Mouse (Mus musculus): ENCODE measurements at regions not wholly inside any gene's neighbourhood (a gene's known extent, or its start where the extent isn't known, plus 50 kb on each side); places are given as distances from the start of the nearest gene placed in this dataset.

DNA sequence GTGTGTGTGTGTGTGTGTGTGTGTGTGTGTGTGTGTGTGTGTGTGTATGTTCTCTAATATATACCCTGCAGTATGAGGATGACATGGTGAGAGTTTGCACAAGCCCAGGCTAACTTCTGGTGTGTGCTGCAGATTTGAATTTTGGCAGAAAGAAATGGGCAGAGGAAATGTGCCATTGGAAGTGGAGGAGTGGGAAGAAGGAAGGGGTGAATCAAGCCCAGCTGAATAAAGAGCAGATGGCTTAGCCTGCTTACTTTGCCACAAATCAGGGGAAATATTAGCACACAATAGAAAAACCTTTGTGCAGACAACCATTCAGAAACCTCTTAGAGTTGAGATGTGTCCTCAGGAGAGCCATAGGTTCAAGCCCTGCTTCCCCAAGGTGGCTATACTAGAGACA is 228.1 kb upstream of the Rgma start:
- Histone ChIP-seq H3K4me1 (peaks cover 18% of the 10 kb centered on the region), H3K9ac (no peak overlapping the region), H3K27me3 (no peaks in the 10 kb centered on the region), H3K27ac (replicated peaks) (no peak overlapping the region), H3K4me2 (replicated peaks) (no peak overlapping the region), H3K4me3 (replicated peaks) (no peak overlapping the region), H3K36me3 (no peaks in the 10 kb centered on the region), H3K9me3 (replicated peaks) (no peaks in the 10 kb centered on the region)
- no peak for ATAC-seq (ENCODE audit: insufficient number of reproducible peaks, low FRiP score, low TSS enrichment, low read depth)

DNA sequence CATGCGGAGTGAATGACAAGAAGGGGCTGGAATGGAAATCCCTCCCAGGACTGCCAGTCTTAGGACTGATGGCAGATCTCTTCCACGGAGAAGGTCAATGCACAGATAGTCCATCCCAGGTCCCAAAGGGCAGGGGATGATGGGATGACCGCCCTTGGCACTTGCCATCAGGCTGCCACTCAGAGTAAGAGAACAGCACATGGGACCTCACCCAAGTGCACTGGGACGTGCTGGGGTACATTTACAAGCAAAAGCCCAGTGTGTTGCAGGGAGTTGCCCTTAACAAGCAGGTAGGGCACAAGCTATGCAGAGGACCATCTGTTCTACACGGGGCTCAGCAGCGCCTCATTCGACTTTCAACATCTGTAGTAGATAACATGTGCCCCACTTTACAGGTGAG is 224.9 kb upstream of the Rgma start:
- H3K9ac ChIP-seq: no peak overlapping the region
- no peaks in the 10 kb centered on the region for H3K9me3 ChIP-seq (replicated peaks)
- no peak overlapping the region for H3K4me3 ChIP-seq (replicated peaks)
- H3K36me3 ChIP-seq: no peaks in the 10 kb centered on the region
- H3K27ac ChIP-seq (replicated peaks): no peak overlapping the region
- no peaks in the 10 kb centered on the region for H3K27me3 ChIP-seq
- peaks cover 24% of the 10 kb centered on the region for H3K4me1 ChIP-seq
- ATAC-seq (ENCODE audit: insufficient number of reproducible peaks, low FRiP score, low TSS enrichment, low read depth): no peak
- no peak overlapping the region for H3K4me2 ChIP-seq (replicated peaks)
- WGBS: 70% methylated on average over 7 of the region's 7 CpGs

DNA sequence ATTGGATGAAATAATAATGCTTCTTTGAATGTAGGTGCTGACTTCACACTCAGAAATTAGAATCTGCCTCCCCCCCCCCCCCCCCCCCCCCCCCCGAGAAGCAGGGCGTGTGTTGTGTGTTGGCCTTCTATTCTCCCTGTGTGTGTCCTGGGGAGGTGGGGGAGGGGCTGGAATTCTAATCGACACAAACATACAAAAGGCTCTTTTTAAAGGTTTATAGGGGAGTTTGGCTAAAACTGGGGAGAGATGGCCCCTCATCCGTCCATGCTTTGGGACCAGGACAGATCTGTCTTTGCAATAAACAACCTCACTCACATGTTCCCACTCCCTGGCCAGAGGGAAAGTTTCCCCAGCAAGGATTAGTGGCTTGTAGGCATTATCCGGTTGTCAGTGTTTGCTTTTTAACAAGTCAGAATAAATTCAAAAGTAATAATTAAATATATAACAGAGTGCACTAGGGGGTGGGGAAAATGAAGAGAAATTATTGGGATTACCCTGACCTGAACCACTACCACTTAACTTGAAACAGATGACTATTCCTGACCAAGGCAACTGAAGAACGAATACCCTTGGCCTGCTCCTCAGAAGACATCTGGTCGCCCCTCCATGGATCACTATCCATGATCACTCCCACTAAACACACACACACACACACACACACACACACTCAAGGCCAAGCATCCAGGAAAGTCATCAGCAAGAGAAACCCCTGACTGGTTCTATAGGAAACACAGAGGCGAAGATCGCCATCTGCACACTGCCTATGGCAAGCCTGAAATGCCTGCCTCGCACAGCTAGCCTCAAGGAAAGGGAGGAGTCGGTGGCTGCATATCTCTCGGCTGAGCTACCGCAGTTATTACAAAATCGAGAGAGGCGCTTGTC is 223.5 kb upstream of the Rgma start:
- Histone ChIP-seq H3K27ac (replicated peaks) (no peak overlapping the region), H3K27me3 (no peaks in the 10 kb centered on the region)
- WGBS: 24% methylated on average over 14 of the region's 15 CpGs

DNA sequence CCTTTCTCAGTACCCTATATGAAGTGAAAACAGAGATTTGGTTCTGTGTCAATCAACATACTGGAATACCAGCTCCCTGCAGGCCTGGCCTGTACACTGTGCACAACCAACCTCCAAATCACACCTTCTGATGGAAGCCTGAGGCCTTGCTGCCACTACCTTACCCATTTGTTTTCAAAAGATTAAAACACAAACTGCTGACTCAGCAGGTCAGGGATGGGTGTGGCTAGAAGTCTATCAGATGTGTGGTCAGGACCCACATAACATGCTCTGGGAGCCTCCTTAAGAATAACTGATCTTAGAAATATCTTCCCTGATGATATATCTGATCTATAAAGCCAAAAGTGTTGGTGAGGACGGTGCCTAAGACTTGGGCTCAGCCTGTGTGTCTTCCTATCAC is 221.6 kb upstream of the Rgma start:
- no peaks in the 10 kb centered on the region for H3K36me3 ChIP-seq
- H3K27ac ChIP-seq (replicated peaks): no peak overlapping the region
- H3K9me3 ChIP-seq (replicated peaks): no peaks in the 10 kb centered on the region
- no peak overlapping the region for H3K4me3 ChIP-seq (replicated peaks)
- H3K27me3 ChIP-seq: no peaks in the 10 kb centered on the region
- no peak overlapping the region for H3K9ac ChIP-seq
- 98% methylated on average over 1 of the region's 1 CpGs for WGBS
- peaks cover 24% of the 10 kb centered on the region for H3K4me1 ChIP-seq
- no peak overlapping the region for H3K4me2 ChIP-seq (replicated peaks)
- ATAC-seq (ENCODE audit: insufficient number of reproducible peaks, low FRiP score, low TSS enrichment, low read depth): no peak

More for the DNA sequence above, 223.5 kb upstream of the Rgma start:
- H3K4me1 ChIP-seq: peaks cover 24% of the 10 kb centered on the region
- H3K36me3 ChIP-seq: no peaks in the 10 kb centered on the region
- no peak for ATAC-seq (ENCODE audit: insufficient number of reproducible peaks, low FRiP score, low TSS enrichment, low read depth)
- H3K9me3 ChIP-seq (replicated peaks): no peaks in the 10 kb centered on the region
- no peak overlapping the region for H3K9ac ChIP-seq
- H3K4me2 ChIP-seq (replicated peaks): no peak overlapping the region
- H3K4me3 ChIP-seq (replicated peaks): no peak overlapping the region

DNA sequence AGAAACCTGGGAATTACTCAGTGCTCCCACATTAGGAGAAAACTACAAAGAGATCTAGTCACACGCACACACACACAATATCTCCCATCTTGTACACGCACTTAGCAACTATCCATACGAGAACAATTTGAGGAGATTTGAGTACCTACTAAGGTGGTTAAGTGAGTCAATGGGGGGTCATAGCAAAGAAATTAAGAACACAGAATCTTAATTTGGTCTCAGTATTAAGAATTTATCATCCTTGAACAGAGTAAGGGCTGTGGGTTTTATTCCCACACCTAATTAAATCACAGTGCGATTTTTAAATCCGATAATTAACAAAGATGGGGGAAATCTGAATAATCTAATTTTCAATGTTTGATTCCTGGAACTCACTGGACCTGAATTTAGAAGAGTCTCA is 216.5 kb upstream of the Rgma start:
- Histone ChIP-seq H3K36me3 (no peaks in the 10 kb centered on the region), H3K27ac (replicated peaks) (no peak overlapping the region), H3K4me3 (replicated peaks) (no peak overlapping the region), H3K4me1 (peaks cover 13% of the 10 kb centered on the region), H3K9me3 (replicated peaks) (no peaks in the 10 kb centered on the region), H3K4me2 (replicated peaks) (no peak overlapping the region), H3K27me3 (no peaks in the 10 kb centered on the region), H3K9ac (no peak overlapping the region)
- WGBS: 92% methylated on average over 5 of the region's 5 CpGs
- no peak for ATAC-seq (ENCODE audit: insufficient number of reproducible peaks, low FRiP score, low TSS enrichment, low read depth)

DNA sequence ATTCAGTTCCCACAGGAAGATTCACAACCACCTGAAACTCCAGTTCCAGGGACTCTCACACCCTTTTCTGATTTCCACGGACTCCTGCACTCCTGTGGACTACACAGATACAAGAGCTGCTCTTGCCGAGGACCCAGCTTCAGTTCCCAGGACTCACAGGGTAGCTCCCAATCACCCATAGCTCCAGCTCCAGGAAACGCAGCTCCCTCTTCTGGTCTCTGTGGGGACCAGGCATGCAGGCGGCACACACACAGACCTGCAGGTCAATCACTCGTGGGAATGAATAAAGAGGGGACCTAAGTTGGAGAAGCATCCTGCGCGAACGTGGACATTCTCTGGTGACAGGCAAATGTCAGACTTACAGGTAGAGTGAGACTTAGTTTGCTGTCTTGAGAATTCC is 214.3 kb upstream of the Rgma start:
- ATAC-seq (ENCODE audit: insufficient number of reproducible peaks, low FRiP score, low TSS enrichment, low read depth): no peak
- H3K9ac ChIP-seq: no peak overlapping the region

DNA sequence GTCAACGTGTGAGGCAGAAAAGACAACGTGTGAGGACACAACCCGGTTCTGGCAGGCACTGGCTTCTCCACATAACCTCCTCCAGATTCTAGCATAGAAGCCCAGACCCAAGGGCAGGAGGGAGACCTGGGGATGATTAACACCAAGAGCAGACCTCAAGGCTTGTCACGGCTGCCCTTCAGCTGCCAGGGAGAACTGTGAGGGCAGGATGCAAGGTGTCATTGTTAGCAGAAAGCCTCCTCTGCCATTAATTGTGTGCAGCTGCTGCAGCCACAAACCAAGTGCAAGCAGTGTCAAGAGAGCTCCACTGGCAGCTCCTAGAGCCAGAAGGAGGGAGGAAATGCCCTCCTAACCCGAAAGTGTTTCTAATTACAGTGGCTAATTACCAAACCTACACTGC is 211.6 kb upstream of the Rgma start:
- Histone ChIP-seq H3K9ac (no peak overlapping the region), H3K4me1 (peaks cover 4% of the 10 kb centered on the region; the same call in 1 of the 2 replicates), H3K36me3 (no peaks in the 10 kb centered on the region), H3K27me3 (no peaks in the 10 kb centered on the region), H3K4me3 (replicated peaks) (no peak overlapping the region), H3K9me3 (replicated peaks) (no peaks in the 10 kb centered on the region), H3K27ac (replicated peaks) (no peak overlapping the region), H3K4me2 (replicated peaks) (no peak overlapping the region)
- WGBS: 23% methylated on average over 5 of the region's 5 CpGs
- ATAC-seq (ENCODE audit: insufficient number of reproducible peaks, low FRiP score, low TSS enrichment, low read depth): no peak

More for the DNA sequence above, 214.3 kb upstream of the Rgma start:
- H3K4me1 ChIP-seq: peaks cover 4% of the 10 kb centered on the region; the same call in 1 of the 2 replicates
- H3K4me2 ChIP-seq (replicated peaks): no peak overlapping the region
- no peaks in the 10 kb centered on the region for H3K27me3 ChIP-seq
- 86% methylated on average over 8 of the region's 8 CpGs for WGBS
- H3K9me3 ChIP-seq (replicated peaks): no peaks in the 10 kb centered on the region
- no peaks in the 10 kb centered on the region for H3K36me3 ChIP-seq
- no peak overlapping the region for H3K27ac ChIP-seq (replicated peaks)
- H3K4me3 ChIP-seq (replicated peaks): no peak overlapping the region

DNA sequence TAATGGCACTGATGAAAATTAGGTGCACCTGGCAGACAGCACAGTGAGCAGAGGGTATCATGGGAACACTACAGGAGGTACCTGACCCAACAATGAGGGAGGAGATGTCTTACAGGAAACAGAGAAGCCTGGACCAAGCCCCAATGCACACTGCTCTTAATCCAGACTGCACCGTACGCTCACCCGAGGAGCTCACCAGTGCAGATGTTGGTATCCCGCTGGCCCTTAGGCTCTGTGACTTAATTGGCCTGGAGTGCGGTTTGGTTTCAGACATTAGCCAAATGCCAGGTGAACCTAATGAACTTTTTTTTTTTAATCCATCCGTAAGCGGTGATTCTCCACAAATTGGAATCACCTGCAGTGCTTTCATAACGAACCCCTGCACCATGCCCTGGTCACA is 209.8 kb upstream of the Rgma start:
- WGBS: 70% methylated on average over 8 of the region's 8 CpGs
- Histone ChIP-seq H3K36me3 (no peaks in the 10 kb centered on the region), H3K9ac (no peak overlapping the region), H3K4me2 (replicated peaks) (no peak overlapping the region), H3K4me1 (peaks cover 4% of the 10 kb centered on the region; the same call in 1 of the 2 replicates), H3K27me3 (no peaks in the 10 kb centered on the region), H3K9me3 (replicated peaks) (no peaks in the 10 kb centered on the region), H3K4me3 (replicated peaks) (no peak overlapping the region), H3K27ac (replicated peaks) (no peak overlapping the region)
- ATAC-seq (ENCODE audit: insufficient number of reproducible peaks, low FRiP score, low TSS enrichment, low read depth): no peak

DNA sequence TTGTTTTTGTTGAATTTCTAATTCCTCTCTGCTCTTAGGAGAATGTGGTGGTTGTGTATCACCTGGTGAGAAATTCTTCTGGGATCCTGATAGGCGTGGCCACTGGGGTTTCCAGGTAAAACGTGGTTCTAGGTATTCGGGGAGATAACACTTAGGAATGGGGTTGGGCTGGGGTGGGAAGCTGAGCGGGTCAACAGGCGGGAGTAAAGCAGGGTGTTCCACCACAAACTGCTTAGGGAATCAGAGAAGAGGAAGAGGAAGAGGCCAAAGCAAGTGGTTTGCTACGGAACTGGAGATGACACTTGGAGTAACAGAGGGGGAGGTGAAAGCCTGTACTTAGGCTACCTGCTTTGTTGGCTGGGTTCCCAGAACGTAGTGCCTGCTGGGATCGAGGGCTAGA is 205.9 kb upstream of the Rgma start:
- H3K4me2 ChIP-seq (replicated peaks): no peak overlapping the region
- H3K27ac ChIP-seq (replicated peaks): no peak overlapping the region
- H3K27me3 ChIP-seq: no peaks in the 10 kb centered on the region
- no peaks in the 10 kb centered on the region for H3K36me3 ChIP-seq
- H3K9ac ChIP-seq: no peak overlapping the region
- H3K4me1 ChIP-seq: no peaks in the 10 kb centered on the region
- 72% methylated on average over 8 of the region's 8 CpGs for WGBS
- no peak for ATAC-seq (ENCODE audit: insufficient number of reproducible peaks, low FRiP score, low TSS enrichment, low read depth)
- no peak overlapping the region for H3K4me3 ChIP-seq (replicated peaks)
- H3K9me3 ChIP-seq (replicated peaks): no peaks in the 10 kb centered on the region

DNA sequence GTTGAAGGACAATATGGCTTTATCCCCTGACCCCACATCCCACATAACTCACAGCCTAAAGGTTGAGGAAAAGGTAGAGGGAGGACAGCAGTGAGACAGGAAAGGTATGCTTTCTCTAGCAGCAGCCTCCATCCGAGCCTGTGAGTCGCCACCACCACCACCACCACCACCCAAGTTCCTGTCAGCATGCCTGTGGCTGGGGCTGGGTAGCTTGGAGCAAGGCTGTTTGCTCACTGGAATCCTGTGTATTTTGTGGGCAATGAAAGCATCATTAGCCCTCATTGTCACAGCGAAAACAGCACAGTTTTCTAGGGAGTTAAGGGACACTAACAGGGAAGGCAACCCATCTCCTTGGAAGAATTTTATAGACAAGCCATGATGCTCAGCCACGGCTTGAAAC is 202.7 kb upstream of the Rgma start:
- no peaks in the 10 kb centered on the region for H3K36me3 ChIP-seq
- H3K9ac ChIP-seq: no peak overlapping the region
- no peak for ATAC-seq (ENCODE audit: insufficient number of reproducible peaks, low FRiP score, low TSS enrichment, low read depth)
- H3K9me3 ChIP-seq (replicated peaks): no peaks in the 10 kb centered on the region
- H3K27ac ChIP-seq (replicated peaks): no peak overlapping the region
- 90% methylated on average over 4 of the region's 4 CpGs for WGBS
- H3K4me3 ChIP-seq (replicated peaks): no peak overlapping the region
- H3K4me2 ChIP-seq (replicated peaks): no peak overlapping the region
- no peaks in the 10 kb centered on the region for H3K27me3 ChIP-seq
- H3K4me1 ChIP-seq: no peaks in the 10 kb centered on the region

DNA sequence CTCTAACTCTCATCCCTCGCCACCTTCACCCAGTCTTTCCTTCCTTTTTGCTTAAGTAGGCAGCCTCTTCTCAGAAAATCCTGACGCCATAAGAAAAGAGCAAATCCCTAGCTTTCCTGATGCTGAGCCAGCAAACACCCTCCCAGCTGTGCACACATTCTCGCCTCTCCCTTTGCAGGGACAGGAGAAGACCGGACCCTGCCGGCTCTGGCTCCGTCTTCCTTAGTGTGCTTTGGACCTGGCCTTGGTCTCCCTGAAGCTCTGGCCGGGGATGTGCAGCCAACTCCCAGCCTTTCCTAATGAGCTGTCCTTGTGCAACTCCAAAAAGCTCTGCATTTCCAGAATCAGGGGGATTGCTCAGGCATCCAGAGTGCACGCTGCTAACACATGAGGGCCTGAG is 191.5 kb upstream of the Rgma start:
- no peak overlapping the region for H3K4me2 ChIP-seq (replicated peaks)
- H3K27me3 ChIP-seq: no peaks in the 10 kb centered on the region
- H3K9me3 ChIP-seq (replicated peaks): no peaks in the 10 kb centered on the region
- no peaks in the 10 kb centered on the region for H3K4me1 ChIP-seq
- no peak overlapping the region for H3K4me3 ChIP-seq (replicated peaks)
- no peak overlapping the region for H3K27ac ChIP-seq (replicated peaks)
- no peaks in the 10 kb centered on the region for H3K36me3 ChIP-seq
- no peak for ATAC-seq (ENCODE audit: insufficient number of reproducible peaks, low FRiP score, low TSS enrichment, low read depth)
- 87% methylated on average over 8 of the region's 8 CpGs for WGBS
- H3K9ac ChIP-seq: no peak overlapping the region

Data from embryonic facial prominence, embryonic 15.5 days (tissue).